Mouse (Mus musculus): Measurements from ENCODE around the gene Rps18.

DNA sequence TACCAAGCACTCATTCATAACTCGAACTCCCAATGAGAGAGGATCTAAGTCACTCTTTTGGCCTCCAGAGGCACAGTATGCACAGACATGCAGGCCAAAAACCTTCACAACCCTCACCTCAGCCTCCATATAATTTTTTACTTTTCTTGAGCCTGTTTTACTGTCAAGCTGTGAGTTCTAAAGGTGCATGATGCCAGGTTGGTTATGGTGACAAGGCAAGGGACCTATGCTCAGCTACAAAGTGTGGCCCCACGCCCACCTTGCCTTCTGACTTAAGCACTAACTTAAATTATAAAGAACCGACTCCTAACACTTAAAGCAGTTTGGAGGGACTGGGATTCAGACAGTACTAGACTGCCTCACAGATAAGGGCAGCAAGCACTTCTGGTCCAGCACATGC is 2.5 kb downstream of the Rps18 start:
- TF ChIP-seq POLR2A (IDR thresholded peaks at IDR 0.05; ENCODE audit: extremely low read depth, insufficient read depth, low read length) (no peak), CTCF (IDR thresholded peaks at IDR 0.05; ENCODE audit: low read depth, low read length) (no peak)

All from liver, adult 2 months (tissue).